Mouse (Mus musculus): ENCODE measurements around the gene Myh7b.

DNA sequence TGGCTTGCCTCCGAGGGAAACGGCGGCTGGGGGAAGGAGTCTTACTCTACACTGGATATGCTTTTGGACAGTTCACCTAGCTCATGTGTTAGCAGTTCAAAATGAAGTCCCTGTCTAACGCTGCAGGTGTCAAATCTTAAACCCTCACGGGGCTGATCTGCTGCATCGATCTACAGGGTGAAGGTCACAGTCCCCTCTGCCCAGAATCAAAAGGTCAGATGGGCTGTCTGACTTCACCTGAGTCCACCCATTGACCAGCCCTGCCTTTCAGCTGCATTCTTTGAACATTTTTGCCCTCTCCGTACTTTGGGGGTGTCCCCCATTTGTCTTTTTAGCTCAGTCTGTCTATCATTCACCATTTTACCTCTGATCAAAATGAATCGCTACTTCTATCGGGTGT, 25.9 kb upstream of the Myh7b start:
- TF ChIP-seq POLR2A (IDR thresholded peaks at IDR 0.05; ENCODE audit: extremely low read depth, insufficient read depth, low read length) (no peak), CTCF (IDR thresholded peaks at IDR 0.05; ENCODE audit: low read depth, low read length) (no peak)

Data from liver, adult 2 months (tissue).